Mouse (Mus musculus) right cerebral cortex, postnatal 25 days (tissue): ENCODE measurements at regions not wholly inside any gene's neighbourhood (a gene's known extent, or its start where the extent isn't known, plus 50 kb on each side); places are given as distances from the start of the nearest gene placed in this dataset.
A peak's percentile ranks its signal among the peaks of the same experiment; 100 is the strongest.

Experiments
- DNase-seq: peaks from one replicate; pipeline ENCODE4 v3.0.0; 2022

DNA sequence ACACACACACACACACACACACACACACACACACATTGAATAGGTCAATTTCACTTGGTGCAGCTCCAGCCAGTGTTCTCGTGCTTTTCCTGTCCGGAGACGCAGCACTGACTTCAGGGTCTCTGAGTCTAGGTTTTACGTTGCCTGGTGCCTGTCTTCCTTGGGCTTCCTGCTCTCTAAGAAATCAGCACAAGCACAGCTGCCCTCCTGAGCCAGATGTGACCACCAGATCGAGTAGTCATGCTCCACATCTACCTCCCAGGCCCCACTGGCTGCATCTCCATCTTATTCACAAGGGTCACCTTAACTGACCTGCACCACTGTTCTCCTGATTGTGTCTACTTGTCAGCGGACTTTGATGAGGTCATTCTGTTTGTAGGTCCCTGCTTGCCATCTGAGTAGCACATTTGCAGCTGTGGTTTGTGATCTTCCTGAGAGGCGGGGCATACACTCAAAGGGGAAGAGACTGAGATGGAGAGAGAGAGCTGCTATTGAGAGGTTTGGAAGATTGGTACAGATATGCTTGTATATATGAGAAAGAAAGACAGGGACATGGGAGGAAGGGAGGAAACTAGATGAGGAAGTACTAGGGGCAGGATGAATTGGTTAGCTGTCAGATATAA, 118.8 kb upstream of the H2al1a start:
- DNase-seq, result no peak

DNA sequence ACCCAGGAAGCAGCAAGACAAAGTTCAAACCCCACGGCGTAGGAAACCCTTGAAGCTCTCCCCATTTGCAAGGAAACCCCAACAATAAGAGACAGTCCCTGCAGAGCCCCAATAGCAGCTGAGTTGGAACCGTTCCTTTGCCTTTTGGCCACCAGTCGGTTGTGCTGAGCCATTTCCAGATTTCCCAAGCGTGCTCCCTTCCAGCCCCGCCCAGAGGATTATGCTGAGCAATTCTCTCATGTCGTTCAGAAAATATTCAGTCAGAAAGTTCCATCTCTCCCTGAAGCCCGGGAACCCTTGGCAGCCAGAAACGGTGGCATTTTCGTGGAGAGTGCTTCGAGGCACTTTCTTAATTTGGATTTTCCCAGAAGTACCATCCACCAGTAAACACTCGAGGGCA, 117.2 kb upstream of the H2al1a start:
- no peak for DNase-seq

DNA sequence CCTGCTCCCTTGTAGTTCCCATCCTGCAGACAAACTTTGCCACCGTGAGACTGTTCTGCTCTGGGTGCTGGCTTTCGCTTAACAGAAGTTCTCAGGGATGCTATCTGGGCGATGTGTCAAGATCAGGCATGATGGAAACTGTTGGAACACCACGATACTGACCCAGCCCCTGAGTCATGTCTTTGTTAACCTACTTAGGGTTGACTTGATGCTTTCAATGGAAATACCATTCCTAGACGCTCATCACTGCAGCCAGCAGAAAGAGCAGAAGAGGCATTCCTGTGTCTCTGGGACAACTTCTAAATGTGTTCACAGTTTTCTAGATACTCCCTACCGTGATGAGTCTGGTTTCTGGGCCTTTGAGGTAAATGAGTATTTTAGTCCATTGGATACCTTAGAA, 108.2 kb upstream of the H2al1a start:
- no peak for DNase-seq

DNA sequence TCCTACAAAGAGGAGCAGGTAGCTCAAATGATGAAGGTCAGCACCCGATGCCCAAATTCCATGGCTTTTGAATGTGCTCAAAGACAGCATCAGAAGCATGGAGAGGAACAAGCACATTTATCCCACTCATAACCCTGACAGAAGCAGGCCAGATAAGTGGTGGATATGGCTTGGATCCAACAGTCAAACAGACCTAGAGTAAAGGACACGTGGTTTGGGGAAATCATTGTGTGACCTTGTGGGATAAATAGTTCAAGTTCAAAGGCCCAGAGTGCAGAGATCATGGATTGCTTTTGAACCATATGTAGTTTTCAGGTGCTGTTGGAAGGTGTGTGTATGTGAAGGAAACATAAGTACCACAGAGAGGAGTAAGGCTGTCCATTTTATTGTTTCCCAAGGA, 94.9 kb upstream of the H2al1a start:
- DNase-seq, result no peak

DNA sequence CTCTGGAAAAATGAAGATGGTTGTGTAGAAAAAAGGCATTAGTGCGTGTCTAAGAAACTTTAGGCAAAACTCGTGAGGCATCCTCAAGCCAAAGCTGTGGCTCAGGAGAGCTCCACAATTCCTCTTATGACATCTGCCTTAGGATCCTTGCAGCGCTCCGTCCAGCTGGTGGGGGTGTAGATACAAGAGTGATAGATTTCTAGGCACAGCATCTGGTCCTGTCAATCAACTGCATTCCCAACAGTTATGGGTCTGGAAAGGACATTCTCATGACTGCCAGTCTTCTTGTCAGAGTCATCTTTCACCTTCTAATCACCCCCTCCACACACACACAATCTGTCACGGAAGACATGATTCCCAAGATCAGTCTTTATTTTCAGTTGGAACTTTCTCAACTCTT, 89.2 kb upstream of the H2al1a start:
- DNase-seq, result no peak

DNA sequence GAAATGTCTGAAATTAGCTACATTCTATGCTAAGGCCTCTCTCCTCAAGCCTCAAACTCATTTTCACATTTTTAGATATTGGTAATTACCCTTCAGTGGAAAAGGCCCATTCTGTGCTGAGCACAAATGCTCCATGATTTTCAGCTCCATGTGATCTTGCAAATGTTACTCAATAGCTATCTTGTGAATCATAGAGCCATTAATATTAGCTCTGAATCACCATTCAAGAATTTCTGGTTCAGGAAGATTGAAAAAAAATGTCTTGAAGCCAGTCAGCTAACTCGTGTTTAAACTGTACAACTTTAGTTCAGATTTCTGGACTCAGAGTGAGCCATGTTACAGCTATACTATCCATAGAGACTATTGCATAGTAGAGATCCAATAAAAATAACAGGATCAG, 86.2 kb upstream of the H2al1a start:
- no peak for DNase-seq

DNA sequence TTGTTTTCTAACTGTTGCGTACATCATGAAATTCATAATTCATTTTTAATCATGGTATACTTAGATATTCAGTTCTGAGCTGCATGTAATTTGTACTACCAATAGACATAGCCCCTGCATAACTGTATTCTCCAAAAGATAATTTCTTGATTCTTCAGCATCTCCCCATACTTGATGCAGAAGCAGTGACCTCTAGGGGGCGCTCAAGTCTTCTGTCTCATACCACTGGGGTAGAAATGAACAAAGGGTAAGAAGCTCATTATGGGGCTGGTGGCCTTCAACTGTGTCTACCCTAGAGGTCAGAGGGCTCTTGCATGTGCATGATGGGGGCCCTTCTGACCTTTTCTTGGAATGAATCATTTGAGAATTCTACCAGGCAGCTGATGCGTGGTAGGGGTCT, 85.6 kb upstream of the H2al1a start:
- peak; percentile 3 for DNase-seq

DNA sequence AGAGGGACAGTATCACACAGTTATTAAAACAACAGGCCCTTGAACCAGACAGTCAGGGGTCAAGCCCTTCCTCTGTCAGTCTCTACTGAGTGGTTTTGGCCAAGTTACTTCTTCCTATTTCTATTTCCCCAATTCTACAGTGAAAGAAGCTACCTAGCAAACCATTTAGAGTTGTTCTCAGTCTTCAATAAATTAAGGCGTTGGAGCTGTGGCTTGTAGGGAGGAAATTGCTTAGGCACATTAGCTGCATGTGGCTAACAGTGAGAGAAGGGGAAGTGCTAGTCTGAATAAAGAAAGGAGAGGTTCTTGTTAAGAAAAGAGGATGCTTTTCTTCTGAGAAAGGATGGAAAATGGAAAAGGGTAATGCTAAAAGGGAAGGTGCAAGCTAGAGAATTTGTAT, 60.0 kb upstream of the H2al1a start:
- DNase-seq, result no peak

DNA sequence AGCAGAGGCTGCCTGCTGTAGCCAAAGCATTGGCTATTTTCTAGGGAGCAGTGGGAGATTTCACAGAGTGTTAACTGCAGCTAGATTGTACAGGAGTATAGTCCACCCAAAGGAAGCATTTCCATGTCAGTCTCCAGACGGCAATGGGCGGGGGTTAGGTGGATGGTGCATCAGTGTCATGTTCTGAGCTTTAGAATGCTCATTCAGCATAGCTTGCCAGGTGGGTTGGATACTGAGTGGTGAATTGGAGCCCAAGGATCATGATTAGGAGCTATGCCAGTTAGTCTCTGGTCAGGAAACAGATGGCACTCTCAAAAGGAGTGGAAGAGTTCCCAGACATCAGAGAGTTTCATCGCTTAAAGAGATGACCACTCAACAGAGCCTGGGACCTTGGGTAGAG, 53.5 kb upstream of the H2al1a start:
- DNase-seq, result no peak
